In the genomic region with DNA sequence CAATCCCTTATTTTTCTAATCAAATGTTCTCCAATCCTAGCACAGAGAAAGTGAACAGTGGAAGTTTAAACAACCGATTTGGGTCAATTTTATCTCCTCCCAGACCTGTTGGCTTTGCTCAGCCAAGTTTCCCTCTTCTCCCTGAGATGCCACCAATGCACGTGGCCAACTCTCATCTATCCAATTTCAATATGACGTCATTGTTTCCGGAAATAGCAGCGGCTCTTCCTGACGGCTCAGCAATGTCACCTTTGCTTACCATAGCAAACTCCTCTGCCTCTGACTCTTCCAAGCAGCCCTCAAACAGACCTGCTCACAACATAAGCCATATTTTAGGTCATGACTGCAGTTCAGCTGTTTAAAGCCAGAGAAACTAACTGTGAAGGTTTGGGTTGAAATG, we compare ENCODE assay signal across 30 mouse cellular contexts. TPM values are rescaled to one million over a fixed set of nuclear protein-coding genes. Genes with fewer than 3 reads are reported as not detected.
DNase-seq lines count a peak whose midpoint lies in the region; ATAC-seq and TF ChIP-seq lines count a peak whose summit lies in the region.
"Had no signal": no experiment of that assay in that cellular context is flagged by ENCODE, and none has a peak within 500 bp of the region (broad histone marks: within the 10 kb centered on the region; RNA-seq: fewer than 3 reads in every experiment).

No protein-coding gene starts in this region.

- no peak overlapping the region for H3K9ac ChIP-seq in heart, adult 2 months (ENCODE audit: low read depth, low read length)
- H3K9ac ChIP-seq in heart, embryonic 11.5 days (ENCODE audit: low read depth, low read length): no peak overlapping the region
- 0 out of 2 replicates have a peak overlapping the region, but pooled peaks have one; percentile 8 for H3K9ac ChIP-seq in midbrain, postnatal 0 days (replicated peaks; ENCODE audit: low read length, poor library complexity, severe bottlenecking)
- H3K9ac ChIP-seq in midbrain, embryonic 15.5 days: no peak overlapping the region
- H3K9ac ChIP-seq: embryonic facial prominence, embryonic 12.5 days; hindbrain, embryonic 14.5 days; kidney, embryonic 15.5 days; limb, embryonic 12.5 days; stomach, embryonic 15.5 days had no signal

- H3K4me1 ChIP-seq in heart, adult 2 months (ENCODE audit: control insufficient read depth, insufficient read depth, low read length): peaks cover 4% of the 10 kb centered on the region; the same call in 1 of the 2 replicates
- H3K4me1 ChIP-seq in heart, embryonic 11.5 days (ENCODE audit: control insufficient read depth, insufficient read depth, low read length): peaks cover 3% of the 10 kb centered on the region; the same call in 1 of the 2 replicates
- H3K4me1 ChIP-seq in midbrain, postnatal 0 days (ENCODE audit: insufficient read depth, low read length): no peaks in the 10 kb centered on the region
- H3K4me1 ChIP-seq in midbrain, embryonic 15.5 days: no peaks in the 10 kb centered on the region
- H3K4me1 ChIP-seq: embryonic facial prominence, embryonic 12.5 days; kidney, embryonic 15.5 days; limb, embryonic 12.5 days; stomach, embryonic 15.5 days had no signal

- 20% methylated on average over 6 of the region's 6 CpGs for WGBS in heart, adult 2 months
- 52% methylated on average over 6 of the region's 6 CpGs for WGBS in heart, embryonic 11.5 days (ENCODE audit: insufficient replicate concordance)
- 89% methylated on average over 6 of the region's 6 CpGs for WGBS in midbrain, postnatal 0 days
- 92% methylated on average over 6 of the region's 6 CpGs for WGBS in midbrain, embryonic 15.5 days

- ATAC-seq in frontal cortex, adult (ENCODE audit: low TSS enrichment): peak; percentile 22
- ATAC-seq in heart, embryonic 11.5 days (replicated peaks; ENCODE audit: insufficient number of reproducible peaks, low FRiP score, low TSS enrichment): no peak
- ATAC-seq in midbrain, postnatal 0 days (ENCODE audit: low FRiP score): no peak
- no peak for ATAC-seq in midbrain, embryonic 15.5 days (replicated peaks)
- ATAC-seq: forebrain, embryonic 14.5 days had no signal

- no peak for DNase-seq in frontal cortex, postnatal 25 days (ENCODE audit: low spot score in 2 of 2)
- no peak for DNase-seq in heart, adult 2 months
- DNase-seq in midbrain, postnatal 0 days (ENCODE audit: low spot score): no peak
- DNase-seq in ovary, postnatal 10 days (ENCODE audit: low spot score): no peak
- DNase-seq in natural killer cell, adult 2 months (ENCODE audit: low spot score in 2 of 2): no peak
- DNase-seq: adrenal gland, postnatal 10 days; cerebellum, adult 11 months; cerebellum, adult 9-10 months; cerebellum, postnatal 36 days; embryo, embryonic 11 days; gastrocnemius, postnatal 10 days; kidney, adult 11 months; kidney, postnatal 25 days; lung, postnatal 36 days; retina, postnatal 1 day; right cerebral cortex, postnatal 14 days had no signal

- H3K27me3 ChIP-seq in heart, adult 2 months (ENCODE audit: control insufficient read depth, insufficient read depth, low read length): no peaks in the 10 kb centered on the region
- H3K27me3 ChIP-seq in heart, embryonic 11.5 days (ENCODE audit: control insufficient read depth, insufficient read depth, low read length): no peaks in the 10 kb centered on the region
- no peaks in the 10 kb centered on the region for H3K27me3 ChIP-seq in midbrain, postnatal 0 days (ENCODE audit: insufficient read depth, low read length)
- no peaks in the 10 kb centered on the region for H3K27me3 ChIP-seq in midbrain, embryonic 15.5 days (replicated peaks)
- H3K27me3 ChIP-seq: embryonic facial prominence, embryonic 12.5 days; kidney, embryonic 15.5 days; limb, embryonic 12.5 days; stomach, embryonic 15.5 days had no signal

- no peak overlapping the region for H3K4me3 ChIP-seq in heart, adult 2 months
- no peak overlapping the region for H3K4me3 ChIP-seq in heart, embryonic 11.5 days (ENCODE audit: low read depth, low read length)
- H3K4me3 ChIP-seq in midbrain, postnatal 0 days (ENCODE audit: low read depth, low read length): no peak overlapping the region
- H3K4me3 ChIP-seq in midbrain, embryonic 15.5 days: no peak overlapping the region
- H3K4me3 ChIP-seq: embryonic facial prominence, embryonic 12.5 days; kidney, embryonic 15.5 days; layer of hippocampus, adult 2 months; left cerebral cortex, adult 2 months; limb, embryonic 12.5 days; stomach, embryonic 15.5 days had no signal

- H3K36me3 ChIP-seq in heart, adult 2 months (ENCODE audit: control insufficient read depth, insufficient read depth, low read length): peaks cover 11% of the 10 kb centered on the region
- H3K36me3 ChIP-seq in heart, embryonic 11.5 days (ENCODE audit: control insufficient read depth, insufficient read depth, low read length): peaks cover 16% of the 10 kb centered on the region
- H3K36me3 ChIP-seq in midbrain, postnatal 0 days (ENCODE audit: insufficient read depth, low read length): peaks cover 40% of the 10 kb centered on the region
- H3K36me3 ChIP-seq in midbrain, embryonic 15.5 days (replicated peaks): peaks cover 24% of the 10 kb centered on the region

- H3K27ac ChIP-seq in heart, adult 2 months: peak overlapping the region; percentile 53
- no peak overlapping the region for H3K27ac ChIP-seq in heart, embryonic 11.5 days (ENCODE audit: low read depth, low read length)
- no peak overlapping the region for H3K27ac ChIP-seq in midbrain, postnatal 0 days (ENCODE audit: low read depth, low read length)
- H3K27ac ChIP-seq in midbrain, embryonic 15.5 days: no peak overlapping the region
- H3K27ac ChIP-seq: embryonic facial prominence, embryonic 12.5 days; hindbrain, embryonic 14.5 days; kidney, embryonic 15.5 days; layer of hippocampus, adult 2 months; left cerebral cortex, adult 2 months; limb, embryonic 12.5 days; stomach, embryonic 15.5 days had no signal

- no peak for TF ChIP-seq CTCF in heart, adult 2 months (IDR thresholded peaks at IDR 0.05)
- TF ChIP-seq CTCF in midbrain, postnatal 0 days (IDR thresholded peaks at IDR 0.05): no peak

- H3K4me2 ChIP-seq in heart, embryonic 11.5 days: no peak overlapping the region
- no peak overlapping the region for H3K4me2 ChIP-seq in midbrain, postnatal 0 days (ENCODE audit: low read depth, low read length, poor library complexity, severe bottlenecking)
- H3K4me2 ChIP-seq in midbrain, embryonic 15.5 days: no peak overlapping the region
- H3K4me2 ChIP-seq: embryonic facial prominence, embryonic 12.5 days; hindbrain, embryonic 14.5 days; kidney, embryonic 15.5 days; limb, embryonic 12.5 days; liver, embryonic 11.5 days; midbrain, embryonic 11.5 days; stomach, embryonic 15.5 days had no signal

- H3K79me2 ChIP-seq in heart, adult 2 months (replicated peaks; ENCODE audit: control insufficient read depth, insufficient read depth, low read length): no peaks in the 10 kb centered on the region

- H3K9me3 ChIP-seq in heart, embryonic 11.5 days (replicated peaks; ENCODE audit: control insufficient read depth, low read length): no peaks in the 10 kb centered on the region
- H3K9me3 ChIP-seq in midbrain, postnatal 0 days (ENCODE audit: low read length): no peaks in the 10 kb centered on the region
- H3K9me3 ChIP-seq in midbrain, embryonic 15.5 days: no peaks in the 10 kb centered on the region
- H3K9me3 ChIP-seq: embryonic facial prominence, embryonic 12.5 days; G1E; kidney, embryonic 15.5 days; limb, embryonic 12.5 days; stomach, embryonic 15.5 days had no signal

- no peak for TF ChIP-seq POLR2A in heart, adult 2 months (IDR thresholded peaks at IDR 0.05; ENCODE audit: insufficient read depth, low read depth, low read length)

- intact Hi-C loops in heart, adult 2 months (cut with DNase I): no loop called here

- TF ChIP-seq EP300 in heart, adult 2 months (IDR thresholded peaks at IDR 0.05; ENCODE audit: insufficient read depth, low read depth, low read length): no peak

RNA-seq across cellular contexts. Expression of gene Usf3, which starts 48.4 kb away (rescaled TPM):
- 10 to 100 TPM; 16.5 to 21.2 TPM for total RNA-seq in heart, adult 2 months (2021)
- 5.9 and 8.1 TPM in 2 replicates for polyA plus RNA-seq in heart, adult 2 months (2012; rRNA removed)
- polyA plus RNA-seq in heart, embryonic 11.5 days (2014; fragmentation: Nextera tagmentation; extraction: Ambion mirVana): 4.2 TPM in 2 replicates
- total RNA-seq in midbrain, postnatal 0 days (2014; rRNA removed): 12.0 and 14.1 TPM in 2 replicates
- 1.4 and 1.5 TPM in 2 replicates for polyA plus RNA-seq in midbrain, postnatal 0 days (2015; fragmentation: Nextera tagmentation; extraction: Ambion mirVana)
- 2.8 and 2.9 TPM in 2 replicates for polyA plus RNA-seq in midbrain, embryonic 15.5 days (2015; fragmentation: Nextera tagmentation; extraction: Ambion mirVana)
